Mouse (Mus musculus): ENCODE results near the gene Ccdc181. TPM values are rescaled to one million over a fixed set of nuclear protein-coding genes. Genes with fewer than 3 reads are reported as not detected.

The Ccdc181 gene
- polyA plus RNA-seq, 1 experiment, result 0.07 TPM

- no peak for TF ChIP-seq GATA1 (IDR thresholded peaks at IDR 0.05; ENCODE audit: low read length)
- TF ChIP-seq TAL1 (IDR thresholded peaks at IDR 0.05; ENCODE audit: low read length), result no peak
- Histone ChIP-seq H3K4me1 (ENCODE audit: control insufficient read depth) (no peaks in the 10 kb centered on the region), H3K27me3 (ENCODE audit: control insufficient read depth) (no peaks in the 10 kb centered on the region), H3K4me3 (replicated peaks) (no peak overlapping the region), H3K36me3 (ENCODE audit: control insufficient read depth) (peaks cover 11% of the 10 kb centered on the region), H3K9me3 (ENCODE audit: control insufficient read depth, low read length) (peaks cover 3% of the 10 kb centered on the region; the same call in 1 of the 2 replicates)
These were observed 60.5 kb downstream of the Ccdc181 start for GRCm38 (mm10) chr1:164335846-164336245.

Other genes starting within 250 kb of the Ccdc181 start
- not detected in 2 replicates for gene Sele, start 227.4 kb upstream of the Ccdc181 start, polyA plus RNA-seq (2012)
- 0.05 TPM in 1 of 2 replicates, not detected in the other for gene Sell, start 213.6 kb upstream of the Ccdc181 start, polyA plus RNA-seq (2012)
- 0.03 and 0.13 TPM in 2 replicates for gene Selp, start 160.3 kb upstream of the Ccdc181 start, polyA plus RNA-seq (2012)
- 0.01 TPM in 2 replicates for gene F5, start 123.7 kb upstream of the Ccdc181 start, polyA plus RNA-seq (2012)
- gene Slc19a2, start 26.5 kb upstream of the Ccdc181 start, polyA plus RNA-seq (2012), result 0.07 and 0.36 TPM in 2 replicates
- gene Nme7, start 28.5 kb downstream of the Ccdc181 start, polyA plus RNA-seq (2012), result 0.14 and 0.27 TPM in 2 replicates
- gene Blzf1, start 31.9 kb downstream of the Ccdc181 start, polyA plus RNA-seq (2012), result 0.12 and 0.21 TPM in 2 replicates
- not detected in 2 replicates for gene Atp1b1, start 182.8 kb downstream of the Ccdc181 start, polyA plus RNA-seq (2012)

All from erythroblast, embryonic 14.5 days (primary cell).